Mouse (Mus musculus) heart, embryonic 10.5 days (tissue): ENCODE data around the gene Ddx54. TPM values are rescaled to one million over a fixed set of nuclear protein-coding genes. Genes with fewer than 3 reads are reported as not detected.

Experiments
- DNase-seq: peaks from one replicate; pipeline ENCODE4 v3.0.0-alpha.2; 2017; ENCODE audit warnings: low spot score
- H3K27ac ChIP-seq: fragments of 300-500 bp; sonication (generic); 2 replicates; pipeline ENCODE4 v1.5.1; 2016; ENCODE audit warnings: mild to moderate bottlenecking
- H3K27me3 ChIP-seq: fragments of 300-500 bp; sonication (generic); 2 replicates; pipeline ENCODE4 v1.6.1; 2016; ENCODE audit warnings: mild to moderate bottlenecking; ENCODE audit not compliant: poor library complexity, insufficient read depth, severe bottlenecking
- H3K36me3 ChIP-seq: fragments of 300-500 bp; sonication (generic); 2 replicates; pipeline ENCODE4 v1.6.1; 2016; ENCODE audit warnings: mild to moderate bottlenecking, moderate library complexity
- H3K4me1 ChIP-seq: fragments of 300-500 bp; sonication (generic); 2 replicates; pipeline ENCODE4 v1.6.1; 2016; ENCODE audit warnings: mild to moderate bottlenecking
- H3K4me3 ChIP-seq: fragments of 300-500 bp; sonication (generic); 2 replicates; pipeline ENCODE4 v1.5.1; 2016; ENCODE audit warnings: mild to moderate bottlenecking, moderate library complexity
- H3K9me3 ChIP-seq: fragments of 300-500 bp; sonication (generic); 2 replicates; pipeline ENCODE4 v1.6.1; 2016; ENCODE audit warnings: mild to moderate bottlenecking, moderate library complexity
- WGBS: fragments of 180-500 bp; shearing (Covaris S2); methylation state at CpG from one replicate; pipeline ENCODE4 v1.1.7; 2016; 5-methylcytosine and 5-hydroxymethylcytosine counted together
- polyA plus RNA-seq: library from polyadenylated mRNA; unstranded; fragments of >200 nt; fragmentation: Nextera tagmentation; extraction: Ambion mirVana; gene quantifications from 2 replicates; pipeline ENCODE4 v1.2.1, GENCODE M21; 2016

Gene Ddx54
- polyA plus RNA-seq, 1 experiment from 2014 or later: 49.4 TPM

- H3K9me3 ChIP-seq: no peaks in the 10 kb centered on the region
- peaks cover 78% of the 10 kb centered on the region for H3K4me1 ChIP-seq
- WGBS: 86% methylated on average over 11 of the region's 11 CpGs
- no peak overlapping the region for H3K27ac ChIP-seq
- H3K36me3 ChIP-seq: no peaks in the 10 kb centered on the region
- DNase-seq: no peak
- H3K4me3 ChIP-seq: no peak overlapping the region
- 0 out of 2 replicates have a peak, but pooled peaks cover 6% of the 10 kb centered on the region for H3K27me3 ChIP-seq
Observed at GRCm38 (mm10) chr5:120570289-120570897, 42.1 kb upstream of the Ddx54 start.

GRCm38 (mm10) chr5:120571056-120571740, 41.3 kb upstream of the Ddx54 start:
- DNase-seq: no peak
- H3K4me1 ChIP-seq: peaks cover 69% of the 10 kb centered on the region
- no peaks in the 10 kb centered on the region for H3K36me3 ChIP-seq
- H3K9me3 ChIP-seq: no peaks in the 10 kb centered on the region
- 63% methylated on average over 14 of the region's 14 CpGs for WGBS
- H3K4me3 ChIP-seq: no peak overlapping the region
- H3K27ac ChIP-seq: peak overlapping the region; percentile 52
- H3K27me3 ChIP-seq: 0 out of 2 replicates have a peak, but pooled peaks cover 6% of the 10 kb centered on the region

GRCm38 (mm10) chr5:120574469-120575063, 38.0 kb upstream of the Ddx54 start:
- WGBS: 51% methylated on average over 10 of the region's 10 CpGs
- no peaks in the 10 kb centered on the region for H3K27me3 ChIP-seq
- H3K36me3 ChIP-seq: peaks cover 10% of the 10 kb centered on the region; the same call in 1 of the 2 replicates
- peak overlapping the region; percentile 52 for H3K27ac ChIP-seq
- H3K4me3 ChIP-seq: no peak overlapping the region
- H3K9me3 ChIP-seq: no peaks in the 10 kb centered on the region
- DNase-seq: no peak
- peaks cover 64% of the 10 kb centered on the region for H3K4me1 ChIP-seq

GRCm38 (mm10) chr5:120576781-120577301, 35.7 kb upstream of the Ddx54 start:
- Histone ChIP-seq H3K36me3 (peaks cover 32% of the 10 kb centered on the region), H3K4me3 (no peak overlapping the region), H3K27me3 (no peaks in the 10 kb centered on the region), H3K4me1 (peaks cover 54% of the 10 kb centered on the region), H3K27ac (peak overlapping the region; percentile 47; the same call in 1 of the 2 replicates), H3K9me3 (no peaks in the 10 kb centered on the region)
- WGBS: 72% methylated on average over 11 of the region's 11 CpGs
- DNase-seq: no peak

- Histone ChIP-seq H3K9me3 (no peaks in the 10 kb centered on the region), H3K36me3 (peaks cover 40% of the 10 kb centered on the region), H3K4me3 (no peak overlapping the region), H3K4me1 (peaks cover 56% of the 10 kb centered on the region), H3K27me3 (no peaks in the 10 kb centered on the region), H3K27ac (peak overlapping the region; percentile 67)
- no peak for DNase-seq
- WGBS: 61% methylated on average over 10 of the region's 10 CpGs
Observed at GRCm38 (mm10) chr5:120577935-120578441, 34.6 kb upstream of the Ddx54 start.

- no peaks in the 10 kb centered on the region for H3K27me3 ChIP-seq
- no peak overlapping the region for H3K4me3 ChIP-seq
- H3K4me1 ChIP-seq: peaks cover 56% of the 10 kb centered on the region
- H3K36me3 ChIP-seq: peaks cover 46% of the 10 kb centered on the region
- no peaks in the 10 kb centered on the region for H3K9me3 ChIP-seq
- no peak for DNase-seq
- WGBS: 56% methylated on average over 12 of the region's 12 CpGs
- H3K27ac ChIP-seq: peak overlapping the region; percentile 67
Observed at GRCm38 (mm10) chr5:120578504-120579081, 33.9 kb upstream of the Ddx54 start.

- peak overlapping the region; percentile 67 for H3K27ac ChIP-seq
- H3K4me3 ChIP-seq: 0 out of 2 replicates have a peak overlapping the region, but pooled peaks have one; percentile 8
- H3K36me3 ChIP-seq: peaks cover 54% of the 10 kb centered on the region
- H3K4me1 ChIP-seq: peaks cover 55% of the 10 kb centered on the region
- WGBS: 75% methylated on average over 26 of the region's 26 CpGs
- DNase-seq: no peak
- no peaks in the 10 kb centered on the region for H3K27me3 ChIP-seq
- H3K9me3 ChIP-seq: no peaks in the 10 kb centered on the region
Observed at GRCm38 (mm10) chr5:120579211-120579897, 33.2 kb upstream of the Ddx54 start.

GRCm38 (mm10) chr5:120579898-120580626, 32.5 kb upstream of the Ddx54 start:
- 91% methylated on average over 26 of the region's 26 CpGs for WGBS
- no peaks in the 10 kb centered on the region for H3K9me3 ChIP-seq
- H3K27ac ChIP-seq: peak overlapping the region; percentile 67

GRCm38 (mm10) chr5:120582002-120582401, 30.5 kb upstream of the Ddx54 start:
- no peak overlapping the region for H3K4me3 ChIP-seq
- DNase-seq: no peak
- H3K27ac ChIP-seq: no peak overlapping the region
- H3K4me1 ChIP-seq: peaks cover 56% of the 10 kb centered on the region
- 64% methylated on average over 9 of the region's 9 CpGs for WGBS
- H3K9me3 ChIP-seq: no peaks in the 10 kb centered on the region
- H3K36me3 ChIP-seq: peaks cover 62% of the 10 kb centered on the region
- H3K27me3 ChIP-seq: no peaks in the 10 kb centered on the region

More at GRCm38 (mm10) chr5:120579898-120580626, 32.5 kb upstream of the Ddx54 start:
- peaks cover 53% of the 10 kb centered on the region for H3K4me1 ChIP-seq
- no peaks in the 10 kb centered on the region for H3K27me3 ChIP-seq
- H3K4me3 ChIP-seq: no peak overlapping the region
- no peak for DNase-seq
- H3K36me3 ChIP-seq: peaks cover 60% of the 10 kb centered on the region

GRCm38 (mm10) chr5:120583511-120583910, 29.0 kb upstream of the Ddx54 start:
- DNase-seq: no peak
- Histone ChIP-seq H3K4me3 (no peak overlapping the region), H3K27ac (no peak overlapping the region), H3K27me3 (no peaks in the 10 kb centered on the region), H3K9me3 (no peaks in the 10 kb centered on the region), H3K36me3 (peaks cover 53% of the 10 kb centered on the region), H3K4me1 (peaks cover 57% of the 10 kb centered on the region)
- 93% methylated on average over 4 of the region's 4 CpGs for WGBS

- no peaks in the 10 kb centered on the region for H3K9me3 ChIP-seq
- 51% methylated on average over 15 of the region's 15 CpGs for WGBS
- H3K36me3 ChIP-seq: peaks cover 48% of the 10 kb centered on the region
- H3K4me1 ChIP-seq: peaks cover 47% of the 10 kb centered on the region
- H3K4me3 ChIP-seq: no peak overlapping the region
- no peak for DNase-seq
- no peaks in the 10 kb centered on the region for H3K27me3 ChIP-seq
- H3K27ac ChIP-seq: no peak overlapping the region
Observed at GRCm38 (mm10) chr5:120584968-120585367, 27.6 kb upstream of the Ddx54 start.
